Mouse (Mus musculus) midbrain, embryonic 11.5 days (tissue): ENCODE measurements around the gene Ddx58. TPM values are rescaled to one million over a fixed set of nuclear protein-coding genes. Genes with fewer than 3 reads are reported as not detected.

Experiments
- ATAC-seq: fragments of 200-750 bp; cut with Nextera tagmentation; 2 replicates; pipeline ENCODE4 v1.8.0; 2017; ENCODE audit warnings: moderate TSS enrichment, moderate library complexity; ENCODE audit not compliant: low FRiP score
- DNase-seq: peaks from one replicate; pipeline ENCODE4 v3.0.0; 2015; ENCODE audit warnings: low spot score; ENCODE audit errors: missing footprints
- H3K27ac ChIP-seq: fragments of 300-500 bp; sonication (generic); 2 replicates; pipeline ENCODE4 v1.5.1; 2014; ENCODE audit warnings: low read depth, low read length
- H3K27me3 ChIP-seq: fragments of 300-500 bp; sonication (generic); 2 replicates; pipeline ENCODE4 v1.6.1; 2014; ENCODE audit warnings: mild to moderate bottlenecking, low read length, moderate library complexity, mixed read lengths; ENCODE audit not compliant: control insufficient read depth, insufficient read depth
- H3K36me3 ChIP-seq: fragments of 300-500 bp; sonication (generic); 2 replicates; pipeline ENCODE4 v1.6.1; 2014; ENCODE audit warnings: mild to moderate bottlenecking, low read length, moderate library complexity, mixed read lengths; ENCODE audit not compliant: control insufficient read depth, insufficient read depth
- H3K4me1 ChIP-seq: fragments of 300-500 bp; sonication (generic); 2 replicates; pipeline ENCODE4 v1.6.1; 2014; ENCODE audit warnings: low read length; ENCODE audit not compliant: control insufficient read depth, insufficient read depth
- H3K4me2 ChIP-seq: fragments of 300-500 bp; sonication (generic); 2 replicates; pipeline ENCODE4 v1.6.1; 2014; ENCODE audit warnings: mild to moderate bottlenecking, moderate library complexity
- H3K4me3 ChIP-seq: fragments of 300-500 bp; sonication (generic); 2 replicates; pipeline ENCODE4 v1.5.1; 2014; ENCODE audit warnings: low read depth, low read length
- H3K9ac ChIP-seq: fragments of 300-500 bp; sonication (generic); 2 replicates; pipeline ENCODE4 v1.6.1; 2014; ENCODE audit warnings: low read length
- H3K9me3 ChIP-seq: fragments of 300-500 bp; sonication (generic); 2 replicates; pipeline ENCODE4 v1.6.1; 2016; ENCODE audit warnings: low read length; ENCODE audit not compliant: control insufficient read depth
- WGBS: fragments of 180-500 bp; shearing (Covaris S2); extraction: QIAGEN DNeasy Blood & Tissue Kit; methylation state at CpG from one replicate; pipeline ENCODE4 v1.1.7; 2014; 5-methylcytosine and 5-hydroxymethylcytosine counted together
- polyA plus RNA-seq: library from polyadenylated mRNA; unstranded; fragments of >200 nt; fragmentation: Nextera tagmentation; extraction: Ambion mirVana; gene quantifications from 2 replicates; pipeline ENCODE4 v1.2.1, GENCODE M21; 2014

Ddx58 gene
- polyA plus RNA-seq, 1 experiment from 2014 or later, result 2.1 TPM

DNA sequence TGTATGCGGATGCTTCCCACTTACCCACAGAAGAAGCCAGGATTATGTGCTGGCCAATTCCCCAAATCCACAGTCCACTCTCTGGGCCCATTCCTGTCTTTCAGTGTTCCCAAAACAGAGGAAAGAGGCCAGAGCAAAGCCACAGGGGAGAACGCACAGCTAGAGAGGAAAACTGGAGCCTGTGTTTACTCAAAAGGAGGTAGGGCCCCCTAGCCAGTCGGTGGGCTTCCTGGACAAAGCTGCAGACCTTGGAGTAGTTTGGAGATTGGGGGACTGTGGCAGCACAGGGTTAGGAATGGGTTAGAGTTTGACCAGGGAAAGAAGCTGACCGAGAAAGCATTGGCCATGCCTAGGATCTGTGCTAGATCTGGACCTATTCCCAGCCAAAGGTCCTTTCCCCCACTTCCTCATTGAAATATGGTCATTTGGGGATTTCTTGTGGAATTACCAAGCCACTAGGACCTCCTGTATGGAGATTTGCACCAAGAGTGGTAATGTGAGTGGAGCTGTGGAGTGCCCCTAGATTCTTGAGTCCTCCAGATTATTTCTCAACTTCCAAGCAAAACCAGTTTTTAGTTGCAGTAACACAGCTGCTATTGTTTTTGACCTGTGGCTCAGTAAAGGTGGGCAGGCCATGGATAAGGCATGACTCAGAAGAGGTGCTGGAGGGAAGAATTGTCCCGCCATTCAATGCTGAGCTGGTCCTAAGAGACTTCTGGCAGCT, 82.0 kb downstream of the Ddx58 start:
- WGBS, result 83% methylated on average over 5 of the region's 5 CpGs
- Histone ChIP-seq H3K27ac (no peak overlapping the region), H3K36me3 (no peaks in the 10 kb centered on the region), H3K4me3 (no peak overlapping the region), H3K9me3 (no peaks in the 10 kb centered on the region; the same call in 1 of the 2 replicates), H3K9ac (no peak overlapping the region), H3K4me1 (peaks cover 5% of the 10 kb centered on the region; the same call in 1 of the 2 replicates), H3K4me2 (no peak overlapping the region), H3K27me3 (no peaks in the 10 kb centered on the region)
- ATAC-seq (no peak), DNase-seq (no peak)

DNA sequence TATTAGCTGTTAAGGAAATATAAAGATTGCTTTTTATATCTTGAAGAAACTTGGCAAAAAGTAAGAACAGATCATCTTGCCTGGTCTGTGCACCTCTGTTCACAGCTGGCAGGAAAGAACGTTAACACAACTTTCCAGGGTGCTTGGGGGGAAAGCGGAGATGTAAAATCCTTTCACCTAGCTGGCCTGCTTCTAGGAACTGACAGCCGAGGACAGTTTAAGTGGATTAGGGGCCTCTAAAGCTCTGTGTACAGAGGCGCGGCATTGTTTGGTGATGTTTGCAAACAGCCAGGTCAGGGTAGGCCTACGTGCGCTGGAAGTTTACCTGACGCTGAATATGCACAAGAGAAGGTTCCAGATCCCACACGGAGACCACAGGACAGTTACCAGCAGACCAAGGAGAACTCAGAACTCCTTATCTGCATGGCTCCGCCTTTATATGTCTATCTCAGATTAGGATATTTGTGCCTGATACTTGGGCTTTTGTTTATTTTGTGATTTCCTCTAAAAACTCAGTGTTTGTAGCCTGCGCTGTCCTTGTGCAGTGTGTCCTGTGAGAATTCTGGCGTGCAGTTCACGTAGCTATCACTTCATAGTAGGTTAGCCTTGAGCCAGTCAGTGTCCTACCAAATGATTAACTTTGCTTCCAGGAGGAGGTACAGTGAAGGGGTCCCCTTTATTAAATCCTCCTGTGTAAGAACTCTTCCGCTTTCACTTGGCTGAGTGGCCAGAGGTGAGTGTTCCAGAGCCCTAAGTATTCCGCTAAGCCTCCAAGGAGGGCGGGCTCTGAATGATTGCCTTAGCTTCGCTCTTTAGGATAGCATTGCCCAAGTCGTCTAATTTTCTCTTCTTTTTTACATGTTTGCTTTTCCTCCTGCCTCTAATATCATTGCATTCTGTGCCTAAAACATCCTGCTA, 82.8 kb downstream of the Ddx58 start:
- Histone ChIP-seq H3K27ac (no peak overlapping the region), H3K9ac (no peak overlapping the region), H3K4me3 (no peak overlapping the region), H3K36me3 (no peaks in the 10 kb centered on the region), H3K4me1 (peaks cover 5% of the 10 kb centered on the region; the same call in 1 of the 2 replicates), H3K27me3 (no peaks in the 10 kb centered on the region), H3K9me3 (no peaks in the 10 kb centered on the region; the same call in 1 of the 2 replicates), H3K4me2 (no peak overlapping the region)
- DNase-seq, result no peak
- WGBS, result 65% methylated on average over 18 of the region's 18 CpGs
- no peak for ATAC-seq

DNA sequence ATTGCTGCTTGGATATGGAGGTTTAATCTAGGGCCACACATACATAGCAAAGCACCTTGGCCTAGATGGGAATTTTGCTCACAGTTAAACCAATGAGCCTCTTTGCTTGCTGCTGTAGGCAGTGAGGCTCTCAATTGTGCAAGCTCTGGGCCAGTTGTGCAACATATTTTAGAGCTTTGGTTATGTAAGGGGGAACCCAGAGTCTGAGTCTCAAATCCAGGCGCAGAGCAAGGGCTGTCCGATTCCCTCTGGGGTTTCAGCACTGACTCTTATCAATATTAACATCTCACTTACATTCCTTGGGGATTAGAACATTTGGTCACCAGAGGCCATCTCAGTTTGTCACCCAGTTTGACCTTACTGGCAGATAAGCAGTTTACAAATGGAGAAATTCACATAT, 83.5 kb downstream of the Ddx58 start:
- DNase-seq (no peak), ATAC-seq (no peak)
- Histone ChIP-seq H3K9me3 (no peaks in the 10 kb centered on the region; the same call in 1 of the 2 replicates), H3K4me2 (no peak overlapping the region), H3K27ac (no peak overlapping the region), H3K27me3 (no peaks in the 10 kb centered on the region), H3K36me3 (no peaks in the 10 kb centered on the region), H3K4me3 (no peak overlapping the region), H3K4me1 (peaks cover 5% of the 10 kb centered on the region; the same call in 1 of the 2 replicates), H3K9ac (no peak overlapping the region)
- WGBS, result 66% methylated on average over 2 of the region's 2 CpGs

DNA sequence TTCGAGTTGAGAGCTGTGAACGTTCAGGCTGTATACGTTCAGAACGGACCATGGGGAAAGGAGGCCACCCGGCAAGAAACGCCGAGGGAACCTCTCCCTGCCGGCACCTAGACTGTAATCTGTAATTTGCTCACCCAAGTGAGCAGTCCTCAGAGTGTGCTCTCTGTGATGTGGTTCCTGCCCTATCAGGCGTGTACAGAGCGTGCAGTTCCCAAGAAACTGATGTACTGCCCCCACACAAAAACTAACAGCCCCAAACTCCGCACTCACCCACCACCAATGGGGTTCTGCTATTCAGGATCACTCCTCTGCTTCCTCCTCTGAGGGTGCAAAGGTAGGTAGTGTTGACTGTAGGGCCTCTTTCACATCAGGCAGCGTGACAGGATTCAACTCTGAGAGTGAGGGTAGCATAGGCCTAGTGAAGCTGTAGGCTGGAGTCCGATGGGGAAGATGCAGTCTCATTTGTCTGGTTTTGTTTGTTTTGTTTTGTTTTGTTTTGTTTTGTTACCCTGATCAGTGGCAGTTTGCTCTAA, 84.1 kb downstream of the Ddx58 start:
- no peak overlapping the region for H3K4me3 ChIP-seq
- no peak for DNase-seq
- peaks cover 5% of the 10 kb centered on the region; the same call in 1 of the 2 replicates for H3K4me1 ChIP-seq
- WGBS, result 91% methylated on average over 13 of the region's 13 CpGs
- H3K27me3 ChIP-seq, result no peaks in the 10 kb centered on the region
- no peak for ATAC-seq
- H3K9me3 ChIP-seq, result no peaks in the 10 kb centered on the region
- no peak overlapping the region for H3K9ac ChIP-seq
- H3K27ac ChIP-seq, result no peak overlapping the region
- no peaks in the 10 kb centered on the region for H3K36me3 ChIP-seq
- H3K4me2 ChIP-seq, result no peak overlapping the region

DNA sequence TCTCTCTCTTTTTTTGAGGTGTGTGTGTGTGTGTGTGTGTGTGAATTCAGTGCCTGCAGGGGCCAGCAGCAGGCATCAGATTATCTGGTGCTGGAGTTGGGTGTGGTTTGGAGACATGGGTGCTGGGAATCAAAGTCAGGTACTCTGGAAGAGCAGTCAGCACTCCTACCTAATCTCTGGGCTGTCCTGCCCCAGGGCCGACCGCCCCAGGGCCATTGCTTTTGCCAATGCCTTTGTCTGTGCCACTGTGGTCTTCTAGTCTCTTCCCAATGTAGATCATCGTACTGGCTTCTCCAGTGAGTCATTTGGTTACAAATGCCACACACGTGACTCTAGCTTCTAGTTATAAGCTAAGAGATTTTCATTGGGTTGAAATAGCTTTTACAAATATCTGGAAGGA, 84.9 kb downstream of the Ddx58 start:
- Histone ChIP-seq H3K9ac (no peak overlapping the region), H3K4me1 (peaks cover 5% of the 10 kb centered on the region; the same call in 1 of the 2 replicates), H3K36me3 (no peaks in the 10 kb centered on the region), H3K27ac (no peak overlapping the region), H3K9me3 (no peaks in the 10 kb centered on the region), H3K4me2 (no peak overlapping the region), H3K4me3 (no peak overlapping the region), H3K27me3 (no peaks in the 10 kb centered on the region)
- ATAC-seq (no peak), DNase-seq (no peak)
- 88% methylated on average over 4 of the region's 4 CpGs for WGBS

Other genes with a start within 250 kb of the Ddx58 start
- 59.1 and 66.9 TPM in 2 replicates for gene Aco1, start 96.7 kb downstream of the Ddx58 start, polyA plus RNA-seq
- 28.8 and 38.0 TPM in 2 replicates for gene Smim27, start 29.8 kb upstream of the Ddx58 start, polyA plus RNA-seq
- 48.9 and 52.3 TPM in 2 replicates for gene Topors, start 30.0 kb upstream of the Ddx58 start, polyA plus RNA-seq
- gene Ndufb6, start 39.6 kb upstream of the Ddx58 start, polyA plus RNA-seq, result 280 and 289 TPM in 2 replicates
- 0.20 and 0.57 TPM in 2 replicates for gene Tmem215, start 232.4 kb upstream of the Ddx58 start, polyA plus RNA-seq